Mouse (Mus musculus) forebrain, embryonic 16.5 days (tissue): ENCODE measurements around the gene Wscd1. TPM values are rescaled to one million over a fixed set of nuclear protein-coding genes. Genes with fewer than 3 reads are reported as not detected.

Experiments
- ATAC-seq: fragments of 200-750 bp; cut with Nextera tagmentation; 2 replicates; pipeline ENCODE4 v1.8.0; 2017; ENCODE audit warnings: mild to moderate bottlenecking, moderate library complexity
- H3K27ac ChIP-seq: fragments of 300-500 bp; sonication (generic); 2 replicates; pipeline ENCODE4 v1.5.1; 2014; ENCODE audit warnings: low read length, control low read depth
- H3K27me3 ChIP-seq: fragments of 300-500 bp; sonication (generic); replicated peaks from 2 replicates; pipeline ENCODE4 v1.6.1; 2014; ENCODE audit warnings: low read length; ENCODE audit not compliant: control insufficient read depth, insufficient read depth
- H3K36me3 ChIP-seq: fragments of 300-500 bp; sonication (generic); 2 replicates; pipeline ENCODE4 v1.6.1; 2014; ENCODE audit not compliant: control insufficient read depth, insufficient read depth
- H3K4me1 ChIP-seq: fragments of 300-500 bp; sonication (generic); replicated peaks from 2 replicates; pipeline ENCODE4 v1.6.1; 2014; ENCODE audit warnings: low read length; ENCODE audit not compliant: control insufficient read depth, insufficient read depth
- H3K4me2 ChIP-seq: fragments of 300-500 bp; sonication (generic); 2 replicates; pipeline ENCODE4 v1.6.1; 2014; ENCODE audit warnings: mild to moderate bottlenecking, low read length, control low read depth
- H3K4me3 ChIP-seq: fragments of 300-500 bp; sonication (generic); replicated peaks from 2 replicates; pipeline ENCODE4 v1.5.1; 2014; ENCODE audit warnings: mild to moderate bottlenecking, low read length, control low read depth
- H3K9ac ChIP-seq: fragments of 300-500 bp; sonication (generic); replicated peaks from 2 replicates; pipeline ENCODE4 v1.6.1; 2014; ENCODE audit warnings: low read depth, low read length, control low read depth
- H3K9me3 ChIP-seq: fragments of 300-500 bp; sonication (generic); 2 replicates; pipeline ENCODE4 v1.6.1; 2016; ENCODE audit warnings: low read length; ENCODE audit not compliant: control insufficient read depth
- WGBS: fragments of 180-500 bp; shearing (Covaris S2); extraction: QIAGEN DNeasy Blood & Tissue Kit; methylation state at CpG from one replicate; pipeline ENCODE4 v1.1.7; 2014; 5-methylcytosine and 5-hydroxymethylcytosine counted together
- polyA plus RNA-seq: library from polyadenylated mRNA; unstranded; fragments of >200 nt; fragmentation: Nextera tagmentation; extraction: Ambion mirVana; gene quantifications from 2 replicates; pipeline ENCODE4 v1.2.1, GENCODE M21; 2015

Wscd1 gene
- polyA plus RNA-seq, result 52.7 and 59.4 TPM in 2 replicates

- Histone ChIP-seq H3K27ac (peak within 1 kb of the TSS; percentile 75), H3K4me3 (peak within 1 kb of the TSS; percentile 87), H3K27me3 (no peaks in the 10 kb centered on the region), H3K4me2 (peak within 1 kb of the TSS; percentile 86), H3K9ac (peak within 1 kb of the TSS; percentile 90), H3K36me3 (no peaks in the 10 kb centered on the region), H3K9me3 (no peaks in the 10 kb centered on the region; the same call in 1 of the 2 replicates), H3K4me1 (peaks cover 28% of the 10 kb centered on the region)
- ATAC-seq, result no peak
- 0% methylated on average over 5 of the region's 5 CpGs for WGBS
These were observed at the start of gene Wscd1 for GRCm38 (mm10) chr11:71749671-71750070. Wscd1 (plus strand) TSS chr11:71749920.

DNA sequence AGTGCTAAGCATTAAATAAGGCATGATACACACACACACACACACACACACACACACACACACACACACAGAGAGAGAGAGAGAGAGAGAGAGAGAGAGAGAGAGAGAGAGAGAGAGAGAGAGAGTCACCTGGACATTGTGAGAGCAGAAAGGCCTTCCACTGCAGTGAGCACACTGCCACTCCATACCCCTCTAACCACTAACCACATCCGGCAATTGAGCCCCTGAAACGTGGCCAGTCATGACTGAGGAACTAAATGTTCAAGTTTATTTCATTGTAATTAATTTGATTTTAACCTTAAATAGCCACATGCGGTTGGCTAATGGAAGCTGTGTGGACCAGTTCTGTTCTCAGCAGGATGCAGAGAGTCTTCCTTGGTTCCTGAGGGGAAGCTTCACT, 21.7 kb upstream of the Wscd1 start:
- Histone ChIP-seq H3K27ac (no peak overlapping the region), H3K9me3 (no peaks in the 10 kb centered on the region), H3K4me3 (no peak overlapping the region), H3K4me2 (no peak overlapping the region), H3K4me1 (no peaks in the 10 kb centered on the region), H3K9ac (no peak overlapping the region), H3K27me3 (no peaks in the 10 kb centered on the region), H3K36me3 (no peaks in the 10 kb centered on the region)
- WGBS, result 78% methylated on average over 3 of the region's 3 CpGs
- ATAC-seq, result no peak

- ATAC-seq, result no peak
- no peak overlapping the region for H3K27ac ChIP-seq
- H3K36me3 ChIP-seq, result no peaks in the 10 kb centered on the region
- no peak overlapping the region for H3K4me2 ChIP-seq
- no peak overlapping the region for H3K9ac ChIP-seq
- no peaks in the 10 kb centered on the region for H3K9me3 ChIP-seq
- no peaks in the 10 kb centered on the region for H3K4me1 ChIP-seq
- WGBS, result 40% methylated on average over 3 of the region's 3 CpGs
- H3K4me3 ChIP-seq, result no peak overlapping the region
- H3K27me3 ChIP-seq, result no peaks in the 10 kb centered on the region
These were observed 20.4 kb upstream of the Wscd1 start for GRCm38 (mm10) chr11:71729287-71729686.

DNA sequence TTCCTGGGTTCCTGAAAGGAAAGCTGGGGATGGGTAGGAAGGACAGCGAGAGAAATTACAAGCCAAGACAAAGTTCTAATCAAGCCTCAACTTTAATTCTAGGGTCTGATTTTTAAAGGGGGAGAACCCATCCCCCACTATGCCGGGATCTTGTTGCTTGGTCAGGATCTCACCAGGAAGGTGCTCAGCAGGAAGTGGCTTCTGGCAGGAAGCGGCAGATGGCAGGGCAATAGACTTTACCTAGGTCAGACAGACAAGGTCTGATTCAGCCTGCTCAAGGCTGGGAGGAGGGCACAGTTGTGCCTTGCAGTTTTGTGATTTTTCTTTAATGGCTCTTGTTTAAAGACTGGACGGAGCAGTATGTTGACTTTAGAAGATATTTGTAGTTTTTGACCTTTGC, 15.9 kb upstream of the Wscd1 start:
- no peak for ATAC-seq
- peaks cover 16% of the 10 kb centered on the region for H3K4me1 ChIP-seq
- no peak overlapping the region for H3K9ac ChIP-seq
- no peaks in the 10 kb centered on the region for H3K9me3 ChIP-seq
- WGBS, result 85% methylated on average over 4 of the region's 4 CpGs
- H3K4me3 ChIP-seq, result no peak overlapping the region
- H3K36me3 ChIP-seq, result no peaks in the 10 kb centered on the region
- no peak overlapping the region for H3K27ac ChIP-seq
- no peak overlapping the region for H3K4me2 ChIP-seq
- H3K27me3 ChIP-seq, result no peaks in the 10 kb centered on the region

DNA sequence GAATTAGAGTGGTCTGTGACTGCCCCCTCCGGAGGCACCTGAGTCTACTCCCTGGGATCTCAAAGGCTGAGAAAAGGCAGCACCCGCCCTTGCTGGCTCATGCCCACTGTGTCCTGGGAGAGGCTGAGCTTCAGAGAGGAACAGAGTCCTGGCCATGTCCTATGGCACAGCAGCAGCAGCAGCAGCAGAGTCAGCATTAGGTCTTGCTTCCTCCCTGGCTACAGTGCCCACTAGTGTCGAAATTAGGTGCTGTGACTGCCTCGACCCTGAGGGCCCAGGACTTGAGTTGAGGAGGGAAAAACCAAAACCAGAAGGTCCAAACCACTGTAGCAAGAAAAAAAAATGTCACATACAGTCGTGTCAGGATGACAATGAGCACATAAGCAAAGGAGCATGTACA, 12.6 kb upstream of the Wscd1 start:
- ATAC-seq, result 0 out of 2 replicates have a peak, but pooled peaks have one; percentile 31
- WGBS, result 31% methylated on average over 5 of the region's 5 CpGs
- H3K4me3 ChIP-seq, result no peak overlapping the region
- no peak overlapping the region for H3K4me2 ChIP-seq
- peaks cover 16% of the 10 kb centered on the region for H3K4me1 ChIP-seq
- no peaks in the 10 kb centered on the region for H3K9me3 ChIP-seq
- no peak overlapping the region for H3K9ac ChIP-seq
- H3K27me3 ChIP-seq, result no peaks in the 10 kb centered on the region
- H3K27ac ChIP-seq, result no peak overlapping the region
- H3K36me3 ChIP-seq, result no peaks in the 10 kb centered on the region

- no peaks in the 10 kb centered on the region for H3K36me3 ChIP-seq
- no peak overlapping the region for H3K27ac ChIP-seq
- H3K4me1 ChIP-seq, result peaks cover 16% of the 10 kb centered on the region
- no peak overlapping the region for H3K4me3 ChIP-seq
- H3K9me3 ChIP-seq, result no peaks in the 10 kb centered on the region
- no peaks in the 10 kb centered on the region for H3K27me3 ChIP-seq
- no peak overlapping the region for H3K9ac ChIP-seq
- ATAC-seq, result no peak
- no peak overlapping the region for H3K4me2 ChIP-seq
- 47% methylated on average over 2 of the region's 2 CpGs for WGBS
These were observed 11.1 kb upstream of the Wscd1 start for GRCm38 (mm10) chr11:71738501-71739045.

GRCm38 (mm10) chr11:71745875-71746274, 3.8 kb upstream of the Wscd1 start:
- WGBS, result 85% methylated on average over 3 of the region's 3 CpGs
- H3K4me2 ChIP-seq, result no peak overlapping the region
- ATAC-seq, result no peak
- no peaks in the 10 kb centered on the region; the same call in 1 of the 2 replicates for H3K9me3 ChIP-seq
- H3K4me1 ChIP-seq, result peaks cover 9% of the 10 kb centered on the region
- H3K27me3 ChIP-seq, result no peaks in the 10 kb centered on the region
- H3K9ac ChIP-seq, result no peak overlapping the region
- H3K36me3 ChIP-seq, result no peaks in the 10 kb centered on the region
- H3K4me3 ChIP-seq, result no peak overlapping the region
- no peak overlapping the region for H3K27ac ChIP-seq

DNA sequence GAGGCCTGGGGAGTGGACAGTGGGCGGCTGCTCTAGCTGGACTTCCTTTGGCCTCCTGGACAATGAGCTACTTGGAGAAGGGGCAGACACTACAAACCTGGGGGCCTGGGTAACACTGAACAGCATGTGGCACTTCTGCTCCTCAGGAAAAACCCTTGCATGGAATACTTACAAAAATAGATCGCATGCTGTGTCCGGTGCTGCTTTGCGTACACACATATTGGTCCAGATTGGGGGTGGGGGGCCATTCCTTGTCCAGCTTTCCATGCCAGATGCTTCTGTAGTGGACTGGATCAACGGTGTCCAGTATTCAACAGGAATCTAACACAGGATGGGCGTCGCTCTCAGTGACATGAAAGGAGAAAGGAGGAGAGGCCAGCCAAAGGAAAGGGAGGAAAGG, 2.0 kb upstream of the Wscd1 start:
- Histone ChIP-seq H3K27me3 (no peaks in the 10 kb centered on the region), H3K27ac (no peak overlapping the region), H3K36me3 (no peaks in the 10 kb centered on the region), H3K4me1 (peaks cover 23% of the 10 kb centered on the region), H3K9me3 (no peaks in the 10 kb centered on the region; the same call in 1 of the 2 replicates), H3K4me2 (no peak overlapping the region), H3K9ac (no peak overlapping the region), H3K4me3 (no peak overlapping the region)
- 66% methylated on average over 7 of the region's 7 CpGs for WGBS
- ATAC-seq, result no peak

- H3K4me3 ChIP-seq, result peak overlapping the region; percentile 87
- ATAC-seq, result peak; percentile 95
- WGBS, result under 1% methylated on average over 54 of the region's 60 CpGs
- H3K27me3 ChIP-seq, result no peaks in the 10 kb centered on the region
- H3K9me3 ChIP-seq, result no peaks in the 10 kb centered on the region; the same call in 1 of the 2 replicates
- peak overlapping the region; percentile 90 for H3K9ac ChIP-seq
- H3K4me1 ChIP-seq, result peaks cover 32% of the 10 kb centered on the region
- peak overlapping the region; percentile 75 for H3K27ac ChIP-seq
- no peaks in the 10 kb centered on the region for H3K36me3 ChIP-seq
- peak overlapping the region; percentile 86 for H3K4me2 ChIP-seq
These were observed 934 bp downstream of the Wscd1 start for GRCm38 (mm10) chr11:71750534-71751173.
